Mouse (Mus musculus): ENCODE data around the gene Ms4a3.

Gene Ms4a3

DNA sequence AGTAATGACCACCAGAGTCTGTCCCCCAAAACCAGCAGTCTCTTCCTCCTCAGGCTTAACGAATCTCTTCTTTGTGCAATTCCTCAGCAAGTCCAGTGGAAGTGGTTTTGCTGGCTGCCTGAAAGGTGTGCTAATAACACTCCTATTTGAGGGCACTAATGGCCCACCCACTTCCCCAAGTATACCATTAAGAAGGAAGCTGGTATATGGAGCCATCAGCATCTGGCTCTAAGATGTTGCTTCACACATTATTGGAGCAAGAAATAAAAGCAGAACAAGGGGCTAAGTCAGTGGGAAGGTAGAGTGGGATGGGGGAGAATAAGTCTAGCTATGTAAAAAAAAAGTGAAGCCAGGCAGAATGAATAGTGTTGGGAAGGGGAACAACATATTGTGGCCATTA is at the start of gene Ms4a3:
Ms4a3 (minus strand) TSS at position 120 of the 400 bp plus-strand sequence.
- DNase-seq (ENCODE audit: low read depth, low spot score), result no peak

DNA sequence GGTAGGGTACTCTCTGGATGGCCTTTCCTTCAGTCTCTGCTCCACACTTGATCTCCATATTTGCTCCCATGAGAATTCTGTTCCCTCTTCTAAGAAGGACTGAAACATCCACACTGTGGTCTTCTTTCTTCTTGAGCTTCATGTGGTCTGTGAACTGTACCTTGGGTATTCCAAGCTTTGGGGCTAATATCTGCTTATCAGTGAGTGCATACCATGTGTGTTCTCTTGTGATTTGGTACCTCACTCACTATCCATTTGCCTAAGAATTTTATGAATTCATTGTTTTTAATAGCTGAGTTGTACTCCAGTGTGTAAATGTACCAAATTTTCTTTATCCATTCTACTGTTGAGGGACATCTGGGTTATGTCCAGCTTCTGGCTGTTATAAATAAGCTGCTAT is 20.9 kb upstream of the Ms4a3 start:
- no peak for DNase-seq (ENCODE audit: low read depth, low spot score)

DNA sequence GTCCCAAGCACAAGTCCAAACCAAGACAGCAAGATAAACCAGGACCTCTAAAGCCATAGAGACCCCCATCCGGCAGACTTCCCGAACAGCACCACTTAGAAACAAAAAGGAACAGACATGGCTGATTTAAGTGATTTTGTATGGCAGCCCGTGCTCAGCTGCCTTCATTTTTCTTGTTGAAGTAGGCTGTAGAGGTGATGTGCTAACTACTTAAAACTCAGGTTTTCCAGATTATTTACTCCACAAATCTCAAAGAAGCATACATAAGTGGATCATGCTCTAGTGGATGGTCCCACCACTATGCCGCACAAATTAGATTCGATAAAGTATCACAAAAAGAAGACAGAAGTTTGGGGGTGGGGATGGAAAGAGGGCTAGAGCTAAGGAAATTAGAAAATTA is 19.8 kb upstream of the Ms4a3 start, which contains the start of gene Oosp2:
Oosp2 (minus strand) TSS at position 101 of the 400 bp plus-strand sequence.
- no peak for DNase-seq (ENCODE audit: low read depth, low spot score)

DNA sequence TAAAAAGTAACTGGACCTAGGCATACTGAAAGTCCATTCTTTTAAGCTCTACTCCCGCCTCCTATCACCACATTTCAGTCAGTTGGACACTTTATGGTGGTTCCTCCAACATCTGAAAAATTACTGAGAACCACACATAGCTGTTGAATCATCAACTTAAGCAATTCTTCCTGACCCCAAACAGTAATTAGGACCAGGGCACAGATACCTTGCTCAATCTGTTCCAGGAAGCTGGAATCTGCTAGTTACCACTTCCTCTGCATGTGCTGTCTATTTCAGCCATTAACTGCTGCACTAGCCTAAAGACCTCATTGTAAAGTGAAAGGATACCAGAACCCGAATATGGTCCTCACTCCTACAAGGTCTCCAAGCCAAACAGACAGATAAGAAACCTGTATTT is 18.5 kb upstream of the Ms4a3 start:
- DNase-seq (ENCODE audit: low read depth, low spot score), result no peak

DNA sequence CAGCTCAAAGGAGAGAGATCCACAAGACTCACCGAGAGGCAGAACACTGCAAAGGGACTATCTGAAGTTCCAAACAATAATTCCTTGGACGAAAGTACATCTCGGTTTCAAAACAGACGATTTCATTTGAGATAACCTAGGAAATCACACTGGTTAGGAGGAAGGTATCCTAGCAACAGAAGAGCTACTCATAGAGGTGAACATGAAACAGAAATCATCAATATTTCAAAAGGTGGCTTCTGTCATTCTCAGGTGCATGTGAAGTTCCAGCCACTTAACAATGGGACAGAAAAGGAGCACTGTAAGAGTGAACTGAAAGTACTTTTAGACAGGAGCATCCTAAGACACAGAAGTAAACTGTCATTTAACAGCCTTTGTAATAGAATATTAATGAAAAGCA is 8.9 kb upstream of the Ms4a3 start:
- DNase-seq (ENCODE audit: low read depth, low spot score), result no peak

DNA sequence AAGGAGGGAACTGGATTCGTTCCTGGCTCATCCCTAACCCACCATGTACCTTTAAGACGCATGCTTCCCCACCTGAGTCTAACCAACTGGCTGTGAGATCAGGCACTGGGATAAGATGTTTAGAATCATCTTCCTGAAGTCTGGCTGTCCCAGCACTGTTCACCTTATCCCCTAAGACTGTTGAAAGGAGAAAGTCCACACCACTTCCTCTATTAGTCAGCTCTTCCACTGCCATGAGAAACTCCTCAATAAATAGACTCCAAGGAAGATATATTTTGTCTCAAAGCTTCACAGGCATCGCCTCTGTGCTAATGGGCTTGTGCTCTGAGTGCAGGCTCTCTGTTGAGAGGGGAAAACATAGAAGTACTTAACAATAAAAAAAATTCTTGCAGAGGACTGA is 5.5 kb upstream of the Ms4a3 start:
- DNase-seq (ENCODE audit: low read depth, low spot score), result no peak

DNA sequence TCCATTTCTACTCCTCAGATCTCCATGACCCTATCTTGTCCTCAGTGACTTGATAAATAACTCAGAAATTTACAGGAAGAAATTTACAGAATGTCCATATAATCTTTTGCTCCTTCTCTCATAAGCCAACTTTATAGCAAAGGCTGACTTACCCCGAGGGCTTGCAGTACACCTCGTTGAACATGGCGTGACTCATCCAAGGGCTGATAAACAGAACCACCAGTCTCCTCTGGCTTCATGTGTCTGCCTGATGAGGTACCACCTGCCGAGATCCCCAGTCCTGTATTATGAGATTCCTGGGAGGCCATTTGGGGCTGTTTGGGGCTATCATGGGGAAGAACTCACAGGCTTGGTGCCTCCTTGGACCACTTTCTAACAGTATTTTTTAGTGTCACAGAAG is 1.6 kb downstream of the Ms4a3 start:
- DNase-seq (ENCODE audit: low read depth, low spot score), result no peak

DNA sequence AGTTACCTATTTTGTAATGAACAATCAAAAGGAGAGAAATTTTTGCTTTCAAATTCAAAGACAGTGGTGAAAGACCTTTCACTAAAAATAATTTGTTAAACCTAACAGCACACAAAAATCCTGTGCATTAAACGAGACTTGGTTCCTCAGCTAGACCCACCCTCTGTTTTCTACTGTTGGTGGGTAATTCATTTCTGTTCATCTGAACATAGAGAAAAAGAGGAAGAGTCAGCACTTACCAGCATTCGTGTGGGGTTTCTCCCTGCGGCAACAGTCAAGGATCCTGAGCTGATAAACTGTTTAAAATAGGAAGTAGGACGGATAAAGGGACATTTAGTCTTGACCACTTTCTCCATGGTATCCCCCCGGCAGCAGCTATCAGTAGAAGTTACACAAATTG is 5.1 kb downstream of the Ms4a3 start:
- DNase-seq (ENCODE audit: low read depth, low spot score), result no peak

DNA sequence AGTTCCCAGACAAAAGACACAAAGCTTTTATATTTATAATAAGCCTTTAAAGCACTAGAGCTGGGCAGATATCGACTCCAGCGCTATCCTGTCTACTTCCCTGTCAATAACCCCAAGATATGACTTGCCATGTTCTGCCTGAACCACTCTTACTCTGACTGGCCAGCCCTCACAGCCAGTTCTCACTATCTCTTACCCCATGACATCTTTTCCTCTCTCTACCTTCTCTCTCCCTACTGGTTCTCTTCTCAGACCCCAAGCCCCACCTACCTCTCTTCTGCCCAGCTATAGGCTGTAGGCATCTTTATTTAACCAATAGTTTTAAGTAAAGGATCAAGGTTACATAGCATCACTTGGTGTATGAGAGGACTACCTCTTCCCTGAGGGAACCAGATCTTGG is 6.3 kb downstream of the Ms4a3 start:
- DNase-seq (ENCODE audit: low read depth, low spot score), result no peak

DNA sequence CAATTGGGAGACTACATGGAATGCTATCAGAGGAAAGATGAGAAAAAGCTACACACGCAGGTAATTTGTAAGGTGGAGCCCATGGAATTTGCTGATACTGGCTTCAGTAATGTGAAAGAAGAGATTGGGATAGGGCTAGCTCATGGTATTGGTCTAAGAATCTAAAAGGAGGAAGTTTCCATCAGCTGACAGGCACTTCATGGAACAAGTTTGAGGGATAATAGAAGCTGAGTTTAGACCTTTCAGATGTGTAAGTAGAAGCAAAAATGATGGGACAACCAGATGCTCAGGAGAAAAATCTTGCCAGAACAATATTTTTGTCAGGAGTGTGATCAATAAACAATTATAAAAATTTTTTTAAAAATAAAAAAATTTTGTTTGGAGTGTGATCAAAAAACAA is 6.9 kb downstream of the Ms4a3 start:
- no peak for DNase-seq (ENCODE audit: low read depth, low spot score)

DNA sequence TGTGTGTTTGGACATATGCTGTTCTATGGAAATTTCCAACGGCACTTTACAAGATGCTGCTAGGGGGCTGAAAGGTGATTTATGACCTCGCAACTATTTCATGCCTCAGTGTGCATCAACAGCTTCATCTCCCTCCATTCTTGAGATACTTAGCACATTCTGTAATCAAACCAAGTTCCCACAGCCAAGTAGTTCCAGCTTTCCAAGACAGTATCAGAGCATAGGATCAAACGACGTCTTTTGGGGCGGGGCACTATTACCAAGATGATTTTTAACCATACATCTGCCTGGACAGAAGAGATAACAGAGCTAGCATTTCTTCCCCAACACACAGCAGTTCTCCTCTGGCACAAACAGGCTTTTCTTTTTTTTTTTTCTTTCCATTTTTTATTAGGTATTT is 15.4 kb downstream of the Ms4a3 start:
- DNase-seq (ENCODE audit: low read depth, low spot score), result no peak

DNA sequence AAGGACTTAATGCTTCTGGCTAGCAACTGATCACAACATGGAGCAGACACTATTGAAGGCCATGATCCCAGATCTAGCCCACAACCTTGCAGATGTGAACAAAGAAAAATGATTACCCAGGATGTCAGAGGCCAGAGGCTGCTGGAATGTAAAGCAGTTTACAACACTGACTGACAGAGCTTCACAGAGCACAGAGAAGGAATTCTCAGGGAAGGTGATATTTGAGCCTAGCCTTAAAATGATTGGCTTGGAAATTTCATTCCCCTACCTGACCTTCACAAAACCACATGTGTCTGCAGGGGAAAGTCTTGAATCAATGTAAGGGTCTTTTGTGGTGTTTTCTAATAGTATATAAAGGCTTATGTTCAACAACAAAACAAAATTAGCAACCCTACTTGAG is 15.9 kb downstream of the Ms4a3 start:
- DNase-seq (ENCODE audit: low read depth, low spot score), result no peak

DNA sequence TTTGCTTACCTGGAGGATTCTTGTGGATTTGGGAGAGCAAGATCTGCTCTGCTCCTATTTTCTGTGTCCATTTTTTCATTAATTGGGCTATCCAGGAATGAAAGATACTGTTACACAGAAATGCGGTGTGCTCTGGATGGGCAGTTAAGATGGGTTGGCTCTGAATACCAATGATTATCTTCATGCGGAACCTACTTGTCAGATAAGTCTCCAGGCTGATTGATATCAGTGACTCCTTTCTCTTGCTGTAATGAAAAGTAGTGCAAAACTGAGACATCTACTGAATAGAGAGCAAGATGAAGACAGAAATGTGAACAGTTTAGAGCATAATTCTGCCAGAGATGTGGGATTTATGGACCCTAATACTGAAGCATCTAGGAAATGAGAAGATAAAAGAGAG is 17.1 kb downstream of the Ms4a3 start, which contains the start of gene Ms4a2:
Ms4a2 (minus strand) TSS at position 169 of the 400 bp plus-strand sequence.
- DNase-seq (ENCODE audit: low read depth, low spot score), result no peak

DNA sequence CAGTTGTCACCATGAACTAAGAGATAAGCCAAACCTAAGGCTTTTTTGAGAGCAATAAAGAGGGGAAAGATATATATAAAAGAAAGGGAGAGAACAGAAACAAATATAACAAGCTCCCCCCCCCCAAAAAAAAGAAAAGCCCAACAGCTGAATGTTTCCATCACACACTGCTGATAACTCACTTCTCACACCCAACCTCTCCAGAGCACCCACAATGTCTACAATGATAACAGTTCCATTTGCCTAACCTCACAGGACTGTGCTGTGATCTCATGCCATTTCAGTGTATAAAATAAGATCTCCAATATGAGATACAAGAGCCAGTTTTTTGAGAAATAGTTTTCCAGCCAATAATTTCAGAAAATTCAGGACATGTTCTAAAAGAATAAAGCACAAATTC is 22.7 kb downstream of the Ms4a3 start:
- no peak for DNase-seq (ENCODE audit: low read depth, low spot score)

DNA sequence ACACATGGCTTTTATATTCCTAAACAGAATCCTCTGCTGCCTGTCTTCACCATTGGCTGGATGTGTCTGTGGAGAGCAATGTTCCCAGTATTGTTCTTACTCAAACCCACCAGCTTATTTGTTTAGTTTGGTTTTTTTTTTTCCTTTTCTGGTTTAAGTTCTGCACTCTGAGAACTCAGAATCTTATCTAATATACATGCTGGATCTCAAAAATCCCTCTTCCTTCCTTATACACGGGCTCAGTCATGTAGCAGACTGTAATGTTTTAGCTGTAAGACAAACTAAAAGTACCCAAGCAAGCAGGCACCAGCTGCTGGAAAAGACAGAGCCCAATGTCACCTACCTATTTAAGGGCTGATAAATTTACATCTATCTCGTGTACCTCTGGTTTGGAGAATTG is 25.8 kb downstream of the Ms4a3 start:
- no peak for DNase-seq (ENCODE audit: low read depth, low spot score)

DNA sequence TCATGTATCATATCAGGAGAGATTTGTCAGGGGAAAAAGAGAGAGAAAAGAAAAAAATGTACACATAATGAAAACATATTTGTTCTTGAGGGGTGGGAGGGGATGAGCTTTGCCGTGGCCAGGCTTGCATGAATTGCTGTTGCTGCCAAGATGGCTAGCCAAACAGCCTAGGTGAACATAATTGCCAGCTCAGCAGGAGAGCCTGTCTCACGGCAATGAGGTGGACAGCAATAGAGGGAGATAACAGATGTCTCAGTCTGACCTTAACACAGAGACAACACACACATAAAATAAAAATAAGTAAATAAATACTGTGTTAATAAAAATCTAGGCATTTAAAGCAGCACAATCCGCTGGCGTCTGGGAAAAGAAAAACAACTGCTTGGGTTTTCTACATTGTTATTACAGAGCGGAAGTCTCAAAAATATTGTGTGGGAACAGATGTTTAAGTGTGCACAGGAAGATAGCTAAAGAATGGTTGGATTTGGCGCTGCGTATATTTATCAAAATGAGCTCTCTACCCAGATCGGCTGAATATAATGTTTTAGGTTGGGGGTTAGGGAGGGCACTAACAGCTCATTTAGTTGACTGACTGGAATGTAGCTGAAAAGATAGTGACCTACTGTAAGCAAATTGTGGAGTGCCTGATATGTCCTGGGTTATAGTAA is 26.7 kb downstream of the Ms4a3 start:
- DNase-seq (ENCODE audit: low read depth, low spot score), result no peak

DNA sequence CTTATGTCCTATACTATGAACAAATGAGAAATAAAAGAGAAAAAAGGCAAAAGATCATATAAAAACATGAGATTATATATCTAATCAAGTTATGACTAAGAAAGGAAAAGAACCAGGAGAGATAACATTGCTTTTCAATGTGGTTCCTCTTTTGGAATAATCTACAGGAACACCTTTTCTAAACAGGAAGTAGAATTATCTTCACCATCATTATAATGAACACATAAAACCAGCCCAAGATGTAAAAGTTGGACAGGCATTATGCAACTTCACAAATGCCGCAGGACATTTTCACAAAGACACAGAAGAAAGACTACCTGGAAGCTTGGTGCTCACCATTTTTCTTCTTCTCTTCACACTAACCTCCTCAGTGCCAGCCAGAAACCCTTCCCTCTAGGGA is 27.6 kb downstream of the Ms4a3 start:
- no peak for DNase-seq (ENCODE audit: low read depth, low spot score)

DNA sequence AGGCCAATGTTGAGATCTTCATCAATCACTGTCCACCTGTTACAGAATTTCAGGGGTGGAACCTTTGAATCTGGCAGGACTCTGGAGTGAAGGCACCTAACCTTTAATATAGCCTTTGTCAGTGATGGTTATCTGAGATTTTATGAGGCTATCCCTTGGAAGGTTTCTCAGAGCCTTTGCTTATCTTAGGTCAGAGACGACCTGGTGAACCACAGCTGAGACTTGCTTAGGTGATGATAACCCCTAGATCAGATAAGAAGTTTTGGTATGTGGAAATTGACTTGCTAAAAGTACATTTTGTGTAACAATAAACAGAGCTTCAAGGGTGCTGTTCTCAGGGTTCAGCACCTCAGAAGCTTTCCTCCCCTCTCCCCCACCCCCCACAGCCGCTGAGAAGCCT is 28.4 kb downstream of the Ms4a3 start:
- no peak for DNase-seq (ENCODE audit: low read depth, low spot score)

DNA sequence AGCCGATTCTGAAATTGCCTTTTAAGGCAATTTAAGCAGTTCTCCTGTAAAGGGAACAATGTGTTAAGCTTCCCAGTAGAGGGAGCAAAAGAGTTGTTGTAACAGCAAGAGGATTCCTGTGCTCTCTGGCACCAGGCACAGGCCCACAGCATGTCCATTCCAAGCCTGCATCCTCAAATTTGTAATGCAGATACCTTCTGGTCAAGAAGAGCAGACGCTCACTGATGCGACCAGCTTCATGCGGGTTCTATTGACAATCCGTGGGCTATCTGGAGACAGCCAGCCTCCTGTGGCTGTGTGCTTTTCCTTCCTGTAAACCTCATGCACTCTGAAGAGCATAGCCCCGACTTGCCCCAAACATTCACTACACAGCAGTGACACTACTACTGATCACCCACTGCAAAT is 29.1 kb downstream of the Ms4a3 start:
- DNase-seq (ENCODE audit: low read depth, low spot score), result peak; percentile 82

DNA sequence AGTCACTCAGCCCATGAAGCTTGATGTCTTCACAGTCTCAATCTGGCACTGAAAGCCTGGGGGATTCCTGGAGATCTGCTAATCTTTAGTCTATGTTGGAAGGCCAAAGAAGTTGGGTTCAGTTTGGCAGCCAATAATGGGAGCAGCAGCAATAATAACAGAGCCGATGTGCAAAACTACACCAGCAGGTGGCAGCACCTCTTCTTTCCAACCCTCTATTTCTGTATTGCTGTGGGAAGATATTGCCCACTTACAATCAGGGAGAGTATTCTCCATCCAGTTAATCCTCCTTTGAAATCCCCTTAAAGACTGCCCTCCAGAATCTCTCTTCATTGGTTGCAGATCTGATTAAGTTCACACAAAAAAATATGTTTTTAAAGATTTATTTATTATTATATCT is 32.5 kb downstream of the Ms4a3 start:
- DNase-seq (ENCODE audit: low read depth, low spot score), result peak; percentile 40

DNA sequence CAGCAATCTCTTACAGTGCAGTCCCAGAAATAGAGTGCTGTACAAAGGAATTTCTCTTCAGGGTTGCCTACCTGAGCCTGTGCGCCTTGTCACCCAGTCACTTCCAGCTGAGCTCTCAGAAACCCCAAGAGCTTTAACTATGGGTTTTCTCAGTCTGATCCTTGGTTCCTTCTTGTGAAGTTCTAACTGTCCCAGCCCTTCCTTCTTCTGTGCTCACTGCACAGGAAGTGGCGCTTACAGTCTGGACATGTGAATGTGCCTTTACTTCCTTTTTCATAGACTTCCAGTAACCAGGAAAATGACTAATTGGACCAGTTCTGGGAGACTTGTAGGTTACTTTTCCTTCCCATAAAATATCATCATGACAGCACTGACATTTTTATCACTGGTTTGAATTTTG is 36.0 kb downstream of the Ms4a3 start, which contains the start of gene Ms4a6d:
Ms4a6d (minus strand) TSS at position 247 of the 400 bp plus-strand sequence.
- DNase-seq (ENCODE audit: low read depth, low spot score), result no peak

DNA sequence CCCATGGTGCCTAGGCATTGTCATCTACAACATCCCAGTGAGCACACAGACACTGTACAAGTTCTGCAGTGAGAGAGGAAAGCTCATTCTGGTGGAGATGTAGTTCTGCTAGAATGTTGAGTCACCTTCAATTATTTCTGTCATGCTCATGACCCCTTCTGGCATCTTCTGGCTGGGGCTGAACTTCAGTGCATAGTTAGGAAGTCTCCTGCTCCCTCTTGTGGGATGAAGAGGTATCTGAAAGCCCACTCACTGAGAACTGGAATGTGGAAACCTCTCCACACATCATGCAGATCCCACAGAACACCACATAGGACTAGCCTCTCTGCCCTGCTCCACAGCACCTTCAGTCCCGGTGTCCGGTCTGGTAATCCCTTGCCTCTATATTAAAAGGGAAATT is 38.6 kb downstream of the Ms4a3 start:
- peak; percentile 57 for DNase-seq (ENCODE audit: low read depth, low spot score)

DNA sequence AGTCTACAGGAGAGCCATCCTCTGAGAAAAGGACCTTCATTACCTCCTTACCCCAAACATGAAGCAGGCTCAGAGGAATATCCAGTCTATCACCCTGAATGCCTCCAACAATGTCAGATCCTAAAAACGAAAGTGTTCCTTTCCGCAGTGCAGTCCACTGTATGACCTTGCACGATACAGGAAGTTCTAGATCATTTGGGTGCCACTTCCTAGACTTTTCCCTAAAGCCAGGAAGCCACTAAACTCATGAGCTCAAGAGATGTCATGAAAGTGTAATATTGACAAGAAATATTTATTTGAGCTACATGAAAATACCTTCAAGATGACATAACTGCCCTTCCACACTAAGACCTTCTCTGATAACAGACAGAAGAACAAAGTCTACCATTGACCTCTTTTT is 39.3 kb downstream of the Ms4a3 start:
- DNase-seq (ENCODE audit: low read depth, low spot score), result no peak

DNA sequence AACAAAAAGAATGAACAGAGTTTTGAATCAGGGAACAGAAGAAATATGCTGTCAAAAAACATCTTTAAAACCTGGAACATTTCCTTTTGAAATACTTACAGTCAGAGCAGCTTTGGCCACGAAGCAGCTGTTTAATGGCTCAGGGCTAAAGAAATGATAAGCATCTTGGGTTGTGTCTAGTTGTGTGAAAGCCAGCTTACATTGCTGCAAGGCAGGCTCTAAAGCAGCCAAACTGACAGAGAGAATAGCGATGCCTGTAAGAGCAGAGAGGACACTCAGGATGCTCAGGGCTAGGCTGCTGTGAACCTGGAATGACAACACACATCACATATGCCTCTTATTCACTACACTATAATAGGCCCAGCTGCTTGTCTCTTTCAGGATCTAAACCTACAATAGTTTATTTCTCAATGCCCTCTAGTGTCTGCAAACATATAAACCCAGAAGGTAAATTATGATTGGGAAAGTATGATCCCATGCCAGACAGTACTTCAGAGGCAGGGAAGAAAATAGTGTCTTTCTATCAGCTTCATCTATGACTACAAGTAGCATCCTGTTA is 50.7 kb downstream of the Ms4a3 start:
- no peak for DNase-seq (ENCODE audit: low read depth, low spot score)
